7 mouse cellular contexts compared by ENCODE assay signal in the genomic region with DNA sequence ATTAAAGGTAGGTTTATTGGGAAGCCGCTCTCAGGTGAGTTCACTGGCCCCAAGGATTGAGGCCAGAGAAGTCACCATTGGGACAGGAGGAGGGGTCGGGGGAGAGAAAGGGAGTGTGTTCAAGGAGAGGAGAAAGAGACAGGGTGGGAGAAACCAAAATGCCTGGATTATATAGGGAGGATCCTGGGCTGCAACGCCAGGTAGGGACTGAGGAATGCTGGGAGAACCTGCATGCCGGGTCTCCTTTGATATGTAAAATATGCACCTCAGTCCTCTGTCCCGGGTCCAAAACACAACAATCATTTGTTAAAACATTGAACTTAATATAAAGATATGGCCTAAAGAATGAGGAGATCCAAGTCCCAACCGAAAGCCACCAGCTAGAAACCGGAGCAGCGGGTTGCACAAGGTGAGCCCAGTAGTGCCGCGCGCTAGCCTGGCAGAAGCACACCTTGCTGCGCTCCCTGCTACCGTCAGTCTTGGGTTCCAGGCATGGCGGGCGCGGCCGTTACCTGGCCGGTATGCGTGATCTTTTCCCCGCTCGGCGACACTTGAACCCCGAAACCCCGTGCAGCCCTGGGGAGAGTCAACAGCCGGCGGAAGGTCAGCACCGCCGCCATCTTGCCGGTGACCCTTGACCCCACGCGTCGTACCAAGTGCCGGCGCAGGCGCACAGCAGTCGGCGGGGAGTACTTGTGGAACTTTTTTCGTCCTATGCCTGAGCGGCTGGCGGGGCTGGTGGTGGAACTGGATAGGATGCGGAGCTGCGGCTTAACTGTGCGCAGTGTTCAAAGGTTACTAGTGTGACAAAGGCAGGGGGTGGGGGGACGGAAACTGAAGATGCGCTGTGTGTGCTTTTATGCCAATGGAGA. TPM values are rescaled to one million over a fixed set of nuclear protein-coding genes. Genes with fewer than 3 reads are reported as not detected.
DNase-seq lines count a peak whose midpoint lies in the region; ATAC-seq lines count a peak whose summit lies in the region.

A gene (plus strand): TSS at position 687 of the 872 bp plus-strand sequence.
A gene (minus strand): TSS at position 716 of the 872 bp plus-strand sequence.

- H3K36me3 ChIP-seq in embryonic facial prominence, embryonic 12.5 days, result peaks cover 26% of the 10 kb centered on the region; the same call in 1 of the 2 replicates
- H3K36me3 ChIP-seq in limb, embryonic 13.5 days, result peaks cover 37% of the 10 kb centered on the region
- peaks cover 16% of the 10 kb centered on the region; the same call in 1 of the 2 replicates for H3K36me3 ChIP-seq in midbrain, embryonic 16.5 days (ENCODE audit: control insufficient read depth, insufficient read depth, low read length)

- H3K9me3 ChIP-seq in embryonic facial prominence, embryonic 12.5 days, result no peaks in the 10 kb centered on the region
- no peaks in the 10 kb centered on the region for H3K9me3 ChIP-seq in limb, embryonic 13.5 days
- H3K9me3 ChIP-seq in midbrain, embryonic 16.5 days (replicated peaks; ENCODE audit: control insufficient read depth, low read length, poor library complexity, severe bottlenecking), result no peaks in the 10 kb centered on the region

- H3K27me3 ChIP-seq in embryonic facial prominence, embryonic 12.5 days, result no peaks in the 10 kb centered on the region
- H3K27me3 ChIP-seq in limb, embryonic 13.5 days, result no peaks in the 10 kb centered on the region
- H3K27me3 ChIP-seq in midbrain, embryonic 16.5 days (ENCODE audit: control insufficient read depth, insufficient read depth, low read depth, low read length), result no peaks in the 10 kb centered on the region

- peak; percentile 93 for DNase-seq in adrenal gland, postnatal 25 days
- peak; percentile 94 to 95 for DNase-seq in heart, adult 18-20 months
- DNase-seq in kidney, adult 8-10 months, result peak; percentile 94
- peak; percentile 92 to 94 for DNase-seq in spleen, postnatal 10 days (ENCODE audit: low spot score in 2 of 2)

- peaks cover 8% of the 10 kb centered on the region for H3K4me1 ChIP-seq in embryonic facial prominence, embryonic 12.5 days
- H3K4me1 ChIP-seq in limb, embryonic 13.5 days, result peaks cover 23% of the 10 kb centered on the region
- peaks cover 25% of the 10 kb centered on the region for H3K4me1 ChIP-seq in midbrain, embryonic 16.5 days (ENCODE audit: control insufficient read depth, insufficient read depth, low read length)

- peak within 1 kb of the TSS; percentile 68 for H3K9ac ChIP-seq in embryonic facial prominence, embryonic 12.5 days
- H3K9ac ChIP-seq in limb, embryonic 13.5 days, result peak within 1 kb of the TSS; percentile 76
- peak within 1 kb of the TSS; percentile 80 for H3K9ac ChIP-seq in midbrain, embryonic 16.5 days (ENCODE audit: low read depth, low read length)

- peak within 1 kb of the TSS; percentile 75 for H3K4me3 ChIP-seq in embryonic facial prominence, embryonic 12.5 days
- peak within 1 kb of the TSS; percentile 79 for H3K4me3 ChIP-seq in limb, embryonic 13.5 days
- peak within 1 kb of the TSS; percentile 83 for H3K4me3 ChIP-seq in midbrain, embryonic 16.5 days (ENCODE audit: low read depth, low read length)

- H3K27ac ChIP-seq in embryonic facial prominence, embryonic 12.5 days, result peak within 1 kb of the TSS; percentile 80
- peak within 1 kb of the TSS; percentile 73 for H3K27ac ChIP-seq in limb, embryonic 13.5 days
- peak within 1 kb of the TSS; percentile 76 for H3K27ac ChIP-seq in midbrain, embryonic 16.5 days (ENCODE audit: low read length)

- peak within 1 kb of the TSS; percentile 75 for H3K4me2 ChIP-seq in embryonic facial prominence, embryonic 12.5 days (replicated peaks)
- H3K4me2 ChIP-seq in limb, embryonic 13.5 days (replicated peaks), result peak within 1 kb of the TSS; percentile 86
- H3K4me2 ChIP-seq in midbrain, embryonic 16.5 days (ENCODE audit: low read length), result peak within 1 kb of the TSS; percentile 93

- peak; percentile 88 for ATAC-seq in embryonic facial prominence, embryonic 12.5 days (ENCODE audit: insufficient number of reproducible peaks, insufficient read depth, low FRiP score, low TSS enrichment)
- peak; percentile 91 for ATAC-seq in limb, embryonic 13.5 days (ENCODE audit: low FRiP score, low read depth)
- ATAC-seq in midbrain, embryonic 16.5 days, result peak; percentile 83

- 2% methylated on average over 45 of the region's 45 CpGs for WGBS in embryonic facial prominence, embryonic 12.5 days
- 2% methylated on average over 45 of the region's 45 CpGs for WGBS in limb, embryonic 13.5 days
- WGBS in midbrain, embryonic 16.5 days, result 2% methylated on average over 45 of the region's 45 CpGs

RNA-seq across cellular contexts. Expression of the first gene that starts in this region (rescaled TPM):
- total RNA-seq in adrenal gland, postnatal 25 days (2021), result 70.5 and 72.8 TPM in 2 replicates
- 119 and 124 TPM in 2 replicates for polyA plus RNA-seq in embryonic facial prominence, embryonic 12.5 days (2016; fragmentation: Nextera tagmentation; extraction: Ambion mirVana)
- 10 to 100 TPM; 57.0 to 61.7 TPM for total RNA-seq in heart, adult 18-20 months (2021)
- 119 and 124 TPM in 2 replicates for polyA plus RNA-seq in limb, embryonic 13.5 days (2015; fragmentation: Nextera tagmentation; extraction: Ambion mirVana)
- 73.0 and 79.7 TPM in 2 replicates for polyA plus RNA-seq in midbrain, embryonic 16.5 days (2015; fragmentation: Nextera tagmentation; extraction: Ambion mirVana)

RNA-seq across cellular contexts. Expression of the second gene that starts in this region (rescaled TPM):
- 214 and 226 TPM in 2 replicates for total RNA-seq in adrenal gland, postnatal 25 days (2021)
- 350 and 367 TPM in 2 replicates for polyA plus RNA-seq in embryonic facial prominence, embryonic 12.5 days (2016; fragmentation: Nextera tagmentation; extraction: Ambion mirVana)
- 1,000 to 10,000 TPM; 1,249 to 1,336 TPM for total RNA-seq in heart, adult 18-20 months (2021)
- 367 and 396 TPM in 2 replicates for polyA plus RNA-seq in limb, embryonic 13.5 days (2015; fragmentation: Nextera tagmentation; extraction: Ambion mirVana)
- polyA plus RNA-seq in midbrain, embryonic 16.5 days (2015; fragmentation: Nextera tagmentation; extraction: Ambion mirVana), result 372 and 392 TPM in 2 replicates

Comparison
In these comparisons a context has a peak if more than half of its experiments do, and no peak if none do; other contexts are left out.
1. Peak in every context shown above with its lines: DNase-seq, ATAC-seq, H3K4me3 ChIP-seq and H3K27ac ChIP-seq.